ENCODE assay signal across 8 mouse cellular contexts in genomic region chr2:168691774-168692173, GRCm38 (mm10). TPM values are rescaled to one million over a fixed set of nuclear protein-coding genes. Genes with fewer than 3 reads are reported as not detected.
DNase-seq lines count a peak whose midpoint lies in the region; ATAC-seq and TF ChIP-seq lines count a peak whose summit lies in the region.
"Had no signal": no experiment of that assay in that cellular context is flagged by ENCODE, and none has a peak within 500 bp of the region (broad histone marks: within the 10 kb centered on the region; RNA-seq: fewer than 3 reads in every experiment).

No protein-coding gene starts in this region.

- no peaks in the 10 kb centered on the region for H3K9me3 ChIP-seq in forebrain, postnatal 0 days (ENCODE audit: low read length)
- no peaks in the 10 kb centered on the region for H3K9me3 ChIP-seq in intestine, postnatal 0 days (ENCODE audit: control insufficient read depth)
- H3K9me3 ChIP-seq in lung, embryonic 15.5 days: no peaks in the 10 kb centered on the region
- H3K9me3 ChIP-seq: heart, embryonic 15.5 days had no signal

- H3K4me3 ChIP-seq in cerebellum, adult 2 months (replicated peaks; ENCODE audit: insufficient read depth, low read depth, low read length): no peak overlapping the region
- no peak overlapping the region for H3K4me3 ChIP-seq in forebrain, postnatal 0 days (ENCODE audit: low read depth, low read length)
- H3K4me3 ChIP-seq in intestine, postnatal 0 days (ENCODE audit: low read depth, low read length): no peak overlapping the region
- no peak overlapping the region for H3K4me3 ChIP-seq in lung, embryonic 15.5 days
- H3K4me3 ChIP-seq: heart, embryonic 15.5 days had no signal

- no peak overlapping the region for H3K9ac ChIP-seq in forebrain, postnatal 0 days
- H3K9ac ChIP-seq in intestine, postnatal 0 days (ENCODE audit: low read depth, low read length): no peak overlapping the region
- H3K9ac ChIP-seq in lung, embryonic 15.5 days: no peak overlapping the region
- H3K9ac ChIP-seq: heart, embryonic 15.5 days had no signal

- ATAC-seq in forebrain, postnatal 0 days: peak; percentile 63
- ATAC-seq in intestine, postnatal 0 days: peak; percentile 45
- 0 out of 2 replicates have a peak, but pooled peaks have one; percentile 43 for ATAC-seq in lung, embryonic 15.5 days (ENCODE audit: borderline replicate concordance, extremely low read depth, low FRiP score, low TSS enrichment)

- WGBS in cerebellum, adult 2 months: 46% methylated on average over 6 of the region's 6 CpGs
- WGBS in forebrain, postnatal 0 days: 46% methylated on average over 6 of the region's 6 CpGs
- WGBS in intestine, postnatal 0 days: 26% methylated on average over 6 of the region's 6 CpGs
- WGBS in lung, embryonic 15.5 days: 46% methylated on average over 6 of the region's 6 CpGs

- no peaks in the 10 kb centered on the region for H3K27me3 ChIP-seq in cerebellum, adult 2 months (ENCODE audit: control insufficient read depth, insufficient read depth, low read length)
- H3K27me3 ChIP-seq in forebrain, postnatal 0 days (ENCODE audit: insufficient read depth, low read length): no peaks in the 10 kb centered on the region
- H3K27me3 ChIP-seq in intestine, postnatal 0 days (replicated peaks; ENCODE audit: control insufficient read depth, insufficient read depth, low read length): no peaks in the 10 kb centered on the region
- H3K27me3 ChIP-seq in lung, embryonic 15.5 days: no peaks in the 10 kb centered on the region

- TF ChIP-seq POLR2A in cerebellum, adult 2 months (IDR thresholded peaks at IDR 0.05; ENCODE audit: borderline replicate concordance, insufficient read depth, low read length): no peak

- H3K4me2 ChIP-seq in forebrain, postnatal 0 days (ENCODE audit: low read depth): no peak overlapping the region
- no peak overlapping the region for H3K4me2 ChIP-seq in intestine, postnatal 0 days (replicated peaks; ENCODE audit: low read depth)
- H3K4me2 ChIP-seq in lung, embryonic 15.5 days: no peak overlapping the region
- H3K4me2 ChIP-seq: heart, embryonic 15.5 days had no signal

- H3K27ac ChIP-seq in cerebellum, adult 2 months (ENCODE audit: insufficient read depth, low read length): no peak overlapping the region
- no peak overlapping the region for H3K27ac ChIP-seq in forebrain, postnatal 0 days (ENCODE audit: low read depth, low read length)
- no peak overlapping the region for H3K27ac ChIP-seq in intestine, postnatal 0 days (ENCODE audit: low read depth, low read length)
- H3K27ac ChIP-seq in lung, embryonic 15.5 days: no peak overlapping the region
- H3K27ac ChIP-seq: heart, embryonic 15.5 days had no signal

- peak; percentile 87 for TF ChIP-seq CTCF in cerebellum, adult 2 months (IDR thresholded peaks at IDR 0.05; ENCODE audit: borderline replicate concordance, insufficient read depth, low read depth, low read length)
- TF ChIP-seq CTCF in forebrain, postnatal 0 days (IDR thresholded peaks at IDR 0.05; ENCODE audit: low read depth): peak; percentile 80
- TF ChIP-seq CTCF in intestine, postnatal 0 days (IDR thresholded peaks at IDR 0.05; ENCODE audit: low read depth): peak; percentile 92

- H3K4me1 ChIP-seq in cerebellum, adult 2 months (ENCODE audit: control insufficient read depth, insufficient read depth, low read length): peaks cover 10% of the 10 kb centered on the region
- no peaks in the 10 kb centered on the region for H3K4me1 ChIP-seq in forebrain, postnatal 0 days (ENCODE audit: insufficient read depth)
- no peaks in the 10 kb centered on the region for H3K4me1 ChIP-seq in intestine, postnatal 0 days (replicated peaks; ENCODE audit: control insufficient read depth, insufficient read depth, low read length)
- H3K4me1 ChIP-seq in lung, embryonic 15.5 days: peaks cover 5% of the 10 kb centered on the region

- H3K36me3 ChIP-seq in forebrain, postnatal 0 days (ENCODE audit: insufficient read depth): peaks cover 24% of the 10 kb centered on the region
- peaks cover 26% of the 10 kb centered on the region; the same call in 1 of the 2 replicates for H3K36me3 ChIP-seq in intestine, postnatal 0 days (ENCODE audit: control insufficient read depth, insufficient read depth)
- H3K36me3 ChIP-seq in lung, embryonic 15.5 days: no peaks in the 10 kb centered on the region
- H3K36me3 ChIP-seq: heart, embryonic 15.5 days had no signal

- DNase-seq in B cell, adult 2 months: peak; percentile 39 to 40
- DNase-seq in MN1 (ENCODE audit: low spot score): peak; percentile 14
- DNase-seq in cerebellum, adult 2 months: peak; percentile 66 to 75
- peak; percentile 77 for DNase-seq in forebrain, postnatal 0 days
- DNase-seq in right cerebral cortex, postnatal 4 days: peak; percentile 74

RNA-seq across cellular contexts. Expression of gene Atp9a, which starts 50.4 kb away (rescaled TPM):
- 316 and 321 TPM in 2 replicates for polyA plus RNA-seq in cerebellum, adult 2 months (2012; rRNA removed)
- total RNA-seq in forebrain, postnatal 0 days (2014; rRNA removed): 397 and 497 TPM in 2 replicates
- 124 and 143 TPM in 2 replicates for polyA plus RNA-seq in forebrain, postnatal 0 days (2015; fragmentation: Nextera tagmentation; extraction: Ambion mirVana)
- polyA plus RNA-seq in intestine, postnatal 0 days (2015; fragmentation: Nextera tagmentation; extraction: Ambion mirVana): 34.0 and 36.7 TPM in 2 replicates
- polyA plus RNA-seq in lung, embryonic 15.5 days (2015; fragmentation: Nextera tagmentation; extraction: Ambion mirVana): 14.3 and 14.9 TPM in 2 replicates

Comparison
In these comparisons a context has a peak if more than half of its experiments do, and no peak if none do; other contexts are left out.
1. DNase-seq: peak in every context shown above with its lines; median percentile 77 in forebrain, postnatal 0 days; 74 in right cerebral cortex, postnatal 4 days; 70 in cerebellum, adult 2 months; 40 in B cell, adult 2 months; 14 in MN1.